Mouse (Mus musculus): Measurements from ENCODE around the gene Scaf4.

DNA sequence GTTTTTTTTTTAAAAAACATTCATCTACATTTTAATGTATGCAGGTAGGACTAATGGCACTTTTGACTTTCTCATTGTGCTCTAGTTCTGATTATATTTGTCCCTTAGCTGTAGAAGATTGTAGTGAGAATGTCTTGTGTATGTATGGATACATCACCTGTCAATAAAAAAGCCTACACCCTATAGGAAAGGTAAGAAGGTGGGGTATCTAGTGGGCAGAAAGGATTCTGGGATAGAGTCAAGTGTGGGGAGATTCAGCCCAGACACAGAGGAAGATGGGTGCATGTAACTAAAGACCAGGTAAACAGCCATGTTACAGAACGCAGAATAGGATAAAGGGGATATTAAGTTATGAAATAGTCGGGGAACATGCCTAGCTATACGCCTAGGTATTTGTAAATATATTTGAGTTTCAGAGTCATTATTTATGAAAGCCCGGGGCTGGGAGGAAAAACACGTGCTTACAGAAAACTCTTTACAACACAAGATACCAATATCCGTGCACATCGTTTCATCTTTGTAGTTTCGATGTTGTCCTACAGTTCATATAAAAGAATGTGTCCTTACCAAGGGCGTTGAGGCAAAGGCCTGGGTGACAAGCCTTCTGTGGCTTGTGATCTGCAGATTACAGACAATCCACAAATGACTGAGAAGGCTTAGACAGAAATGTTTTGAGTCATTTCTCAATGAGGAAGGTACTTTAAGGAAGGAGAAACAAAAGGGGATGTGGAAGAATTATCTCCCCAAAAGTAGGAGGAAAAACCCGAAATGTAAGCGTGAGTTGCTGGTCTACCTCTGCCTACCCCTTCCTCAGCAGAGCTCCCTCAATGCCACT is 69.4 kb downstream of the Scaf4 start:
- TF ChIP-seq MAFK (IDR thresholded peaks at IDR 0.05; ENCODE audit: insufficient read depth, low read depth, low read length): no peak
- no peak for TF ChIP-seq ZC3H11A (IDR thresholded peaks at IDR 0.05; ENCODE audit: borderline replicate concordance, low read depth, low read length)

Data from ES-E14 (cell line).